Mouse (Mus musculus): ENCODE data around the gene Pex14. TPM values are rescaled to one million over a fixed set of nuclear protein-coding genes. Genes with fewer than 3 reads are reported as not detected.

Pex14 gene
- 43.5 TPM in 2 replicates for polyA plus RNA-seq (2014; fragmentation: Nextera tagmentation; extraction: Ambion mirVana)

DNA sequence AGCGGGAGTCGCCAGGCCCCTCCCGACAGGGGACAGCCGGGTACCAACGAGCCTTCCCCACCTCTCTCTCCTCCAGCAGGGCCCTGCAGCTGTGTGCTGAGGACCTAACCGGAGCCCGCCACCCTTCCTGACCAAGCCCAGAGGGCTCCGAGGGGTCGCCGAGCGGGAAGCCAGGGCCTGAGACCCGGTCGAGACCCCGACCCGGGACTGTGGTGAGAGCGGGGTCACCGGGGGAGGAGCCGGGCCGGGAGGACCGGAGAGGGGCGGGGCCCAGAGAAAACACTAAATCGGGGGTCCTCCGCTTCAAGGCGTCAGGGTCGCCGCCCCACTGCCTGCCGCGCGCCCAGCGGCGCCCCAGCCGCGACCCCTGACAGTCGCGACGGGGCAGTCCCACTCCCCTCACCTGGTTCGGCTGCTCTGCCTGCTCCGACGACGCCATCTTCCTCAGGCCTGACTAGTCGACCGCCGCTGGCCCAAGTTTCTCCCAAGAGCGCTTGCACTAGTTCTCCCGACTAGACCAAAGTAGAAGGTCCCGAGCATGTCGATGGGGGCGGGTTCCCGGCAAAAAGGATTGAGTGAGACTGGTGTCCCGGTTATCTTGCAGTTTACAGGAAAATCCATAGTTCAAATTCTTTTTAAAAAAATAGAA lies at the start of gene Pex14:
Pex14 (minus strand) TSS at position 508 of the 649 bp plus-strand sequence.
- H3K36me3 ChIP-seq (ENCODE audit: control insufficient read depth, insufficient read depth, low read length) = no peaks in the 10 kb centered on the region
- no peaks in the 10 kb centered on the region for H3K9me3 ChIP-seq (ENCODE audit: control insufficient read depth, low read length)
- ATAC-seq (replicated peaks; ENCODE audit: low FRiP score) (peak; percentile 79), DNase-seq (ENCODE audit: low spot score) (peak; percentile 94)
- under 1% methylated on average over 49 of the region's 50 CpGs for WGBS
- peak within 1 kb of the TSS; percentile 98 for H3K4me2 ChIP-seq (ENCODE audit: low read depth, low read length, severe bottlenecking)
- peak within 1 kb of the TSS; percentile 53; the same call in 1 of the 2 replicates for H3K27ac ChIP-seq (ENCODE audit: low read depth, low read length)
- peak within 1 kb of the TSS; percentile 88 for H3K9ac ChIP-seq (ENCODE audit: low read length)
- peaks cover 4% of the 10 kb centered on the region; the same call in 1 of the 2 replicates for H3K4me1 ChIP-seq (replicated peaks; ENCODE audit: control insufficient read depth, insufficient read depth, low read length)
- peak within 1 kb of the TSS; percentile 98 for H3K4me3 ChIP-seq (ENCODE audit: low read depth, low read length)
- H3K27me3 ChIP-seq (ENCODE audit: control insufficient read depth, insufficient read depth, low read length) = no peaks in the 10 kb centered on the region

DNA sequence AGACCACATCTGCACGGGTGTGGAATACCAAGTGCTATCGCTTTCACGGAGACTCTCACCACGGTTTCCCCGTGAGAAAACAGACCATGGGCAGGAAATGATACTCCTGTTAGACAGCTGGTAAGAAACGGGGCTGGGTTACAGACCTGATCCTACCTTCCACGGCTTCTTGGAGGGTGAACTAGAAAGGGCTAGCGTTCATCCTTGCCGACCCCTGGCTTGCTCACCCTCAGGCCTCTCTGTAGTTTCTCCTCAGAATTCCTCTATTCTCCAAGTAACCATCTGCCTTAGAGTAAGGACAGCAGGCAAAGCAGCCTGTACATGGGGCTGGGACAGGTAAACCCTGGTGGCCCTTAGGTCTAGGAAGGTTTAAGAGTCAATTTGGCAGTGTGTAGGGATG lies 49.5 kb upstream of the Pex14 start:
- ATAC-seq (replicated peaks; ENCODE audit: low FRiP score) = no peak
- Histone ChIP-seq H3K4me2 (ENCODE audit: low read depth, low read length, severe bottlenecking) (no peak overlapping the region), H3K4me1 (replicated peaks; ENCODE audit: control insufficient read depth, insufficient read depth, low read length) (no peaks in the 10 kb centered on the region; the same call in 1 of the 2 replicates), H3K4me3 (ENCODE audit: low read depth, low read length) (no peak overlapping the region), H3K9ac (ENCODE audit: low read length) (no peak overlapping the region), H3K27ac (ENCODE audit: low read depth, low read length) (no peak overlapping the region), H3K27me3 (ENCODE audit: control insufficient read depth, insufficient read depth, low read length) (no peaks in the 10 kb centered on the region), H3K9me3 (ENCODE audit: control insufficient read depth, low read length) (no peaks in the 10 kb centered on the region), H3K36me3 (ENCODE audit: control insufficient read depth, insufficient read depth, low read length) (peaks cover 16% of the 10 kb centered on the region; the same call in 1 of the 2 replicates)
- no peak for DNase-seq (ENCODE audit: low spot score)
- WGBS = 85% methylated on average over 9 of the region's 9 CpGs

GRCm38 (mm10) chr4:149148084-149148483 lies 48.4 kb upstream of the Pex14 start:
- Histone ChIP-seq H3K4me2 (ENCODE audit: low read depth, low read length, severe bottlenecking) (no peak overlapping the region), H3K36me3 (ENCODE audit: control insufficient read depth, insufficient read depth, low read length) (peaks cover 13% of the 10 kb centered on the region; the same call in 1 of the 2 replicates), H3K4me1 (replicated peaks; ENCODE audit: control insufficient read depth, insufficient read depth, low read length) (no peaks in the 10 kb centered on the region; the same call in 1 of the 2 replicates), H3K4me3 (ENCODE audit: low read depth, low read length) (no peak overlapping the region), H3K9ac (ENCODE audit: low read length) (no peak overlapping the region), H3K27ac (ENCODE audit: low read depth, low read length) (no peak overlapping the region), H3K27me3 (ENCODE audit: control insufficient read depth, insufficient read depth, low read length) (no peaks in the 10 kb centered on the region), H3K9me3 (ENCODE audit: control insufficient read depth, low read length) (no peaks in the 10 kb centered on the region)
- no peak for ATAC-seq (replicated peaks; ENCODE audit: low FRiP score)
- WGBS = 84% methylated on average over 4 of the region's 4 CpGs
- no peak for DNase-seq (ENCODE audit: low spot score)

DNA sequence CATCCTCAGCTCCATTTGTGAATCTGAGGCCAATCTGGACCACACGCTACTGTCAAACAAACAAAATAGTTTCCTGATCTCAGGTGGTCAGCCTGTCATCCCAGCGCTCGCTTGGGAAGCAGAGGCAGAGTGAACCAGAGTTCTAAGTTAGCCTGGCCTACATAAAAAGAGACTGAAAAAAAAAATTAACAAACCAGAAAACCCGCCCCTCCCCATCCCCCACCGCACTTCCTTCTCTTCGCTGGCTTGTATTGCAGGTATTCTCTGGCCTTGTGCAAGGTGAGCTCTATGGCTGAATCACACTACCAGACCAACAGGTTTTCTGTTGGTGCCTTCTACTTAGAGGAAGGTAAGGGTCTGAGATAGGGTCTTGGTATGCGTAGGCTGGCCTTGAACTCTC lies 47.9 kb upstream of the Pex14 start:
- H3K36me3 ChIP-seq (ENCODE audit: control insufficient read depth, insufficient read depth, low read length) = peaks cover 13% of the 10 kb centered on the region; the same call in 1 of the 2 replicates

GRCm38 (mm10) chr4:149145151-149145550 lies 45.5 kb upstream of the Pex14 start:
- Histone ChIP-seq H3K4me2 (ENCODE audit: low read depth, low read length, severe bottlenecking) (no peak overlapping the region), H3K4me1 (replicated peaks; ENCODE audit: control insufficient read depth, insufficient read depth, low read length) (no peaks in the 10 kb centered on the region; the same call in 1 of the 2 replicates), H3K27ac (ENCODE audit: low read depth, low read length) (no peak overlapping the region), H3K36me3 (ENCODE audit: control insufficient read depth, insufficient read depth, low read length) (no peaks in the 10 kb centered on the region; the same call in 1 of the 2 replicates), H3K9ac (ENCODE audit: low read length) (no peak overlapping the region), H3K27me3 (ENCODE audit: control insufficient read depth, insufficient read depth, low read length) (no peaks in the 10 kb centered on the region), H3K4me3 (ENCODE audit: low read depth, low read length) (no peak overlapping the region), H3K9me3 (ENCODE audit: control insufficient read depth, low read length) (no peaks in the 10 kb centered on the region)
- DNase-seq (ENCODE audit: low spot score) = no peak
- 74% methylated on average over 4 of the region's 4 CpGs for WGBS
- no peak for ATAC-seq (replicated peaks; ENCODE audit: low FRiP score)

More for the DNA sequence above, 47.9 kb upstream of the Pex14 start:
- no peak for ATAC-seq (replicated peaks; ENCODE audit: low FRiP score)
- H3K4me3 ChIP-seq (ENCODE audit: low read depth, low read length) = no peak overlapping the region
- no peaks in the 10 kb centered on the region for H3K9me3 ChIP-seq (ENCODE audit: control insufficient read depth, low read length)
- no peak overlapping the region for H3K27ac ChIP-seq (ENCODE audit: low read depth, low read length)
- WGBS = 92% methylated on average over 7 of the region's 7 CpGs
- H3K4me2 ChIP-seq (ENCODE audit: low read depth, low read length, severe bottlenecking) = no peak overlapping the region
- H3K9ac ChIP-seq (ENCODE audit: low read length) = no peak overlapping the region
- DNase-seq (ENCODE audit: low spot score) = no peak
- H3K4me1 ChIP-seq (replicated peaks; ENCODE audit: control insufficient read depth, insufficient read depth, low read length) = no peaks in the 10 kb centered on the region; the same call in 1 of the 2 replicates
- no peaks in the 10 kb centered on the region for H3K27me3 ChIP-seq (ENCODE audit: control insufficient read depth, insufficient read depth, low read length)

DNA sequence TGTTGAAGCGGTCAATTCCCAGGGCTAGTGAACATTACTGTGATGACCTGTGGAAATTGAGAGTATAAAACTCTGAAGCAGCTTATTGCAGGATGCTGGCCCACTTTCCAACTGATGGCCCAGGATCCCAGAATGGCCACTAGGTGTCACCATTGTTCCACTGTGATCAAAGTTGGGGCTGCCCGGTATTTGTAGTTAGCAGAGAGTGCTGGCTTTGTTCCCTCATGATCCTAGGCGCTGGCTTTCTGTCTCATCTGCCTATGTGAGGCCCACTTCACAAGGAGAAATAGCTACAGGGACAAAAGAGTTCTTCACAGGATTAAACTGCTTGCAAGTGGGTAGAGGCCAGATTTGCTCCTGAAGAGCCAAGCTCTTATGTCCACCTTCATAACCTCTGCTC lies 44.8 kb upstream of the Pex14 start:
- Histone ChIP-seq H3K4me1 (replicated peaks; ENCODE audit: control insufficient read depth, insufficient read depth, low read length) (no peaks in the 10 kb centered on the region; the same call in 1 of the 2 replicates), H3K4me2 (ENCODE audit: low read depth, low read length, severe bottlenecking) (no peak overlapping the region), H3K27ac (ENCODE audit: low read depth, low read length) (no peak overlapping the region), H3K9me3 (ENCODE audit: control insufficient read depth, low read length) (no peaks in the 10 kb centered on the region), H3K4me3 (ENCODE audit: low read depth, low read length) (no peak overlapping the region), H3K9ac (ENCODE audit: low read length) (peak overlapping the region; percentile 32; the same call in 1 of the 2 replicates), H3K27me3 (ENCODE audit: control insufficient read depth, insufficient read depth, low read length) (no peaks in the 10 kb centered on the region), H3K36me3 (ENCODE audit: control insufficient read depth, insufficient read depth, low read length) (no peaks in the 10 kb centered on the region)
- DNase-seq (ENCODE audit: low spot score) (peak; percentile 92), ATAC-seq (replicated peaks; ENCODE audit: low FRiP score) (peak; percentile 89)
- 5% methylated on average over 3 of the region's 3 CpGs for WGBS

DNA sequence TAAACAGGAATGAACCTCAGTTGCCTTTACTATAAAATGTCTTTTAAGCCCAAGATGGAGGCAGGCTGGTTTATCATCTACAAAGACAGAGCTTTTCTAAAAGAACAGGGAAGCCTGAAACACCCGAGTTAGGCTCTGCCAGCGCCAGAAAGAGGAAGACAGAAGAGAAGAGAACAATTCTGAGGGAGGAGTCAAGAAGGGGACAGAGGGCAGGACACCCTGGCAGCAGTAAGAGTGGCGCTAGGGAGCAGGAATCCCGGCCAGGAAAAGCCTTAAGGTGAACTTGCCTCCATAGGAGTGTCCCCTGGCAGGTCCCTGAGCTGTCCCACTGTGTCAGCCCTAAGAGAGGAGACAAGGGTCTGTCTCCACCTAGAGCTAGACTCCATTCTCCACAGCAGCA lies 43.9 kb upstream of the Pex14 start:
- H3K4me2 ChIP-seq (ENCODE audit: low read depth, low read length, severe bottlenecking) = no peak overlapping the region
- ATAC-seq (replicated peaks; ENCODE audit: low FRiP score) (no peak), DNase-seq (ENCODE audit: low spot score) (no peak)
- 39% methylated on average over 4 of the region's 4 CpGs for WGBS
- no peak overlapping the region for H3K4me3 ChIP-seq (ENCODE audit: low read depth, low read length)
- no peaks in the 10 kb centered on the region for H3K9me3 ChIP-seq (ENCODE audit: control insufficient read depth, low read length)
- no peak overlapping the region for H3K27ac ChIP-seq (ENCODE audit: low read depth, low read length)
- no peak overlapping the region for H3K9ac ChIP-seq (ENCODE audit: low read length)
- no peaks in the 10 kb centered on the region for H3K27me3 ChIP-seq (ENCODE audit: control insufficient read depth, insufficient read depth, low read length)
- H3K4me1 ChIP-seq (replicated peaks; ENCODE audit: control insufficient read depth, insufficient read depth, low read length) = no peaks in the 10 kb centered on the region; the same call in 1 of the 2 replicates
- no peaks in the 10 kb centered on the region for H3K36me3 ChIP-seq (ENCODE audit: control insufficient read depth, insufficient read depth, low read length)

DNA sequence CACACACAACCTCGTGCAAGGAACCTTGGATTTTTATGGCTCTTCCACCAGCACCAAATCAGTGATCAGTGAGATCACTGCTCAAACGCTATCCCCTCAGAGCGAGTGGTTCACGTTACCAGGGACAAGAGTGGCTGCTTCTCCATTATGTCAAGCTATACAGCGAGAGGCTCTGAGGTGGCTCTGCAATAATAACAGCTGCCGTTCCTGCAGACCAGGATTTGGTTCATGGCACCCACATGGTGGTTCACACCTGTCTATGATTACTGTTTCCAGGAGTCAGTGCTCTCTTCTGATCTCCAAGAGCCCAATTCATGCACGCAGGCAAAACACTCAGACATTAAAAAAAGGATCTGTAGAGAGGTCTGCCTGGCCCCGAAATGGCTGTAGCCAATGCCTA lies 38.8 kb upstream of the Pex14 start:
- WGBS = 86% methylated on average over 8 of the region's 8 CpGs
- Histone ChIP-seq H3K27me3 (ENCODE audit: control insufficient read depth, insufficient read depth, low read length) (no peaks in the 10 kb centered on the region), H3K4me3 (ENCODE audit: low read depth, low read length) (no peak overlapping the region), H3K36me3 (ENCODE audit: control insufficient read depth, insufficient read depth, low read length) (no peaks in the 10 kb centered on the region), H3K4me2 (ENCODE audit: low read depth, low read length, severe bottlenecking) (no peak overlapping the region), H3K4me1 (replicated peaks; ENCODE audit: control insufficient read depth, insufficient read depth, low read length) (peaks cover 6% of the 10 kb centered on the region; the same call in 1 of the 2 replicates), H3K27ac (ENCODE audit: low read depth, low read length) (no peak overlapping the region), H3K9me3 (ENCODE audit: control insufficient read depth, low read length) (no peaks in the 10 kb centered on the region), H3K9ac (ENCODE audit: low read length) (no peak overlapping the region)
- ATAC-seq (replicated peaks; ENCODE audit: low FRiP score) (no peak), DNase-seq (ENCODE audit: low spot score) (no peak)
